Mouse (Mus musculus): ENCODE results near the gene Haus3.

DNA sequence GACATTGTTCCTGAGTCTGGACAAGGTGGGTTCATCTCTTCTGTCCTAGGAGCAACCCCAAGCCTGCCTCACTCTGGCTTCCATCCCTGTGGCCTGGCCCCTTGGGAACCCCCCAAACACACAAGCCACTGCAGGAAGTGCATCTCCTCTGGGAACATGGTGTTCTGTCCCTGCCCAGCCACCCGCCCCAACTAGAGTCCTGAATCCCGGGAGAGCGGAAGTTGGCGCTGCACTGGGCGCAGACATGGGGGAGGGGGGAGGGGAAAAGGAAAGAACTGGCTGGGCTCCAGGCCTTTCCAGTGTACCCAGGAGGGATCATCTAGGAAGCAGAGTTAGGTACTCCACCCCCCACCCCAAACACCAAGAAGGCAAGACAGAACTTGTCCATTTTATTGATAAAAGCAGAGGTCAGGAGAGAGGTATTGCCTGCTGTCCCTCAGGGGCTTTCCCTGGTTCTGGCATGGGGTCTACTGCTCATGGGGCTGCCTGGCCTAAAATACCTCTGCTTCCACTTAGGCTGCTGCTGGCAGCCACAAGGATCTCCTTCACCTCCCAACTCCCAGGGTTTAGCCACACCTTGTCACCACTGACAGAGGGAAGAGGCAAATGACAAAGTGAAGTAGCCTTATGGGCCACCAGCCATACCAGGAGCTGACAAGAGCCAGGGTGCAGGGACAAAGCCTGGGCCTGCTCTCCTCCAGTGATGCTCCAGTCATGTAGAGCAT, 14.0 kb upstream of the Haus3 start:
- TF ChIP-seq CTCF (IDR thresholded peaks at IDR 0.05; ENCODE audit: low read depth, low read length), result no peak
- no peak for TF ChIP-seq POLR2A (IDR thresholded peaks at IDR 0.05; ENCODE audit: borderline replicate concordance, low read depth, low read length)
